Mouse (Mus musculus): ENCODE data around the gene Etv6. TPM values are rescaled to one million over a fixed set of nuclear protein-coding genes. Genes with fewer than 3 reads are reported as not detected.
A peak's percentile ranks its signal among the peaks of the same experiment; 100 is the strongest.

The Etv6 gene
- polyA plus RNA-seq, 1 experiment from 2014 or later, result 17.8 TPM

DNA sequence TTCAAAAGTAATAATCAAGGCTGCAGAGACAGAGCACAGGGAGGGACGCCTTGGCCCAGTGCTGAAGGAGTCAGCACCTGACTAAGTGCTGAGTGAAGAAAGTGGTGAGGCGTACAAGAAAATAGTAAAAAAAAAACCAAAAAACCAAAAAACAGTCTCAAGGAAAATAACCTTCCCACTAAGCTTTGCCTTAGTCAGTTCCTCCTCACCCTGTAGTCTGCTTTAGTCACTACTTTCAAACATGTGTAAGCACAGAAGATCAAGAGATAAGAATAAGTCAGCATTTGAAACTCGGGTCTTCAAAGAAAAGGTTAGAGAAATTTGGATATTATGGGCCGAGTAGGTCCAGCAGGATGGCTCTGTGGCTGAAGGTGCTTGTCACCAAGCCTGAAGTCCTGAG lies 52.2 kb downstream of the Etv6 start:
- no peak for DNase-seq (ENCODE audit: low spot score)
- Histone ChIP-seq H3K9me3 (replicated peaks) (no peaks in the 10 kb centered on the region), H3K27ac (no peak overlapping the region), H3K27me3 (ENCODE audit: low read depth, poor library complexity, severe bottlenecking) (no peaks in the 10 kb centered on the region), H3K4me1 (peaks cover 20% of the 10 kb centered on the region), H3K36me3 (peaks cover 16% of the 10 kb centered on the region), H3K4me3 (no peak overlapping the region)
- WGBS, result 87% methylated on average over 4 of the region's 4 CpGs

DNA sequence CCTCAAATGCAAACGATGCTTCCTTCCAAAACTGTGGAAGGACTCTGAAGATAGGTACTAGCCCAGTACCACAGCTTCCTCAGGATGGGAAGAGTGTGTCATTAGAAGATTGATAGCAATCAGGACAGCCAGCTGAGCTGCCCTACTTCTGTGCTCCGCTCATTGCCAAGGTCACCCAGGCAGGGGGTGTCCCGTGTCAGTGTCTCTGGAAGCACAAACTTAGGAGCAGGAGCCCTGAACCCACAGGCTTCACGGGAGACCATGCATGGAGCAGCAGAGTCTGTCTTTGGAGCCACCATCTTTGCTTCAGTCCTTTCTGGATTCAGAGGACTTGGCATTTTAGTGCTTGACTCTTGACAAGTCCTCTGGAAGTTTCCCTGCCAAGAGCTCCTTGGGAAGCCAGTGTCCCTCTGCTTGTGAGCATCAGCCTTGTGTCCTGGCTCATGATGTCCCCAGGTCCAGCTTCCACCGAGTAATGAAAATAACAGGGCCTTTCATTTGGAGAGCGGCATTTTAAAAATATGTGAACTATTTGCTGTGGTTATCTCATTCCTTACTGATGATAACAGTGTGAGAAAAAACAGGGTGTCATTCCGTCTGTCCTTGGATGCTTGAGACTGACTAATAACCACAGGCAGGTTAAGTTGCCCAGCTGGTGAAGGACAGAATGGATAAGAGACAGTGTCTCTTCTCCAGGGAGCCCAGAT lies 54.3 kb downstream of the Etv6 start:
- Histone ChIP-seq H3K36me3 (peaks cover 22% of the 10 kb centered on the region), H3K4me1 (peaks cover 20% of the 10 kb centered on the region), H3K4me3 (no peak overlapping the region), H3K27ac (no peak overlapping the region), H3K27me3 (ENCODE audit: low read depth, poor library complexity, severe bottlenecking) (no peaks in the 10 kb centered on the region), H3K9me3 (replicated peaks) (no peaks in the 10 kb centered on the region)
- WGBS, result 86% methylated on average over 7 of the region's 7 CpGs
- DNase-seq (ENCODE audit: low spot score), result no peak

DNA sequence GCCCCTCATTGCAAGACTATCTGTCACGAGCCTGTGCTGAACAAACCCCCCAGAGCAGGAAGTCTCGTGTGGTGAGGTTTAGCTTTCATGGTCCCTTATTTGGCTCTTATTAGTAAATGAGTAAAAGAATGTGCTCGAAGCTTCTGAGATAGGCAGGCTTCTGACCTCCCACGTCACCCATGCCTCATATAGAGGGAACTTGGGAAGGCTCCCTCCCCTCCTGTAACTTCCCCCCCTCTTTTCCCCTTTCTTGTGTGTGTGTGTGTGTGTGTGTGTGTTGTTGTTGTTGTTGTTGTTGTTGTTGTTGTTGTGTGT lies 54.8 kb downstream of the Etv6 start:
- DNase-seq (ENCODE audit: low spot score), result no peak
- peaks cover 25% of the 10 kb centered on the region for H3K36me3 ChIP-seq
- WGBS, result 79% methylated on average over 4 of the region's 4 CpGs
- no peaks in the 10 kb centered on the region for H3K27me3 ChIP-seq (ENCODE audit: low read depth, poor library complexity, severe bottlenecking)
- H3K9me3 ChIP-seq (replicated peaks), result no peaks in the 10 kb centered on the region
- H3K4me1 ChIP-seq, result peaks cover 20% of the 10 kb centered on the region
- no peak overlapping the region for H3K4me3 ChIP-seq
- no peak overlapping the region for H3K27ac ChIP-seq

DNA sequence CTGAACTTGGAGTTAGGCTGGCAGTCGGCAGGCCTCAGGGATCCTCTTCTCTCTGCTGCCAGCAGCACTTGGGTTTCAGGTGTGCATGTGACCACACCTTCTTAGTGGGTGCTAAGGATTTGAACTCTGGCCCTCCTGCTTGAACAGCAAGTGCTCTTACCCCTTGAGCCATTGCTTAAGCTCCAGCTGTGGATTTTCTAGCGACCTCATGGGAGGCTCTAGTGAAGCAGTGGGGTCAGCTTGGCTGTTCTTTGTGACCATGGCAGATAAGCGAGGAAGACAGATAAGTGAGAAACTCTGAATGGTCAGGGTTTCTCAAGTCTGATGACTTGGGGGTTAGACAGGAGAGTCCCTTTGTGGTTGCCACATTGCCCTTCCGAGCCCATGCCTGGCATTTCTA lies 55.4 kb downstream of the Etv6 start:
- DNase-seq (ENCODE audit: low spot score), result no peak
- H3K36me3 ChIP-seq, result peaks cover 27% of the 10 kb centered on the region
- no peaks in the 10 kb centered on the region for H3K9me3 ChIP-seq (replicated peaks)
- 93% methylated on average over 4 of the region's 4 CpGs for WGBS
- no peak overlapping the region for H3K4me3 ChIP-seq
- H3K4me1 ChIP-seq, result peaks cover 20% of the 10 kb centered on the region
- H3K27ac ChIP-seq, result 0 out of 2 replicates have a peak overlapping the region, but pooled peaks have one; percentile 36
- H3K27me3 ChIP-seq (ENCODE audit: low read depth, poor library complexity, severe bottlenecking), result no peaks in the 10 kb centered on the region

DNA sequence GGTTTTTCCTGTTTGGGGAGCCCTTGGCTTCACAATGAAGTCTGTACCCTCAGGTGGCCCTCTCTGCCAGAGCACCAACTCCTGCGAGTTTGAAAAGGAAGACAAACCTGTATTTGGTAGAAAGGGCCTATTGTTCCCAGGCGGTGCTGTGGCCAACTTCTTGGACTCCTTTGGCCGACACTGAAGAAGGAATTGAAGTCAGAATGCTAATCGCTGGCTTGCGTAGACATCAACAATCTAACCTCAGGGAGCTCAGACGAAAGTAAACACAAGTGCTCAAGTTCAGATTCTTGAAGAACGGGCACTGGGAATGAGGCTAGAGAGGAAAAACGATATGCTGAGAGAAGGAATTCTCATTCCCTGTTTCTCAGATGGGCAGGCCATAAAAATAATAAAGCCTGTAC lies 55.9 kb downstream of the Etv6 start:
- no peak for DNase-seq (ENCODE audit: low spot score)

DNA sequence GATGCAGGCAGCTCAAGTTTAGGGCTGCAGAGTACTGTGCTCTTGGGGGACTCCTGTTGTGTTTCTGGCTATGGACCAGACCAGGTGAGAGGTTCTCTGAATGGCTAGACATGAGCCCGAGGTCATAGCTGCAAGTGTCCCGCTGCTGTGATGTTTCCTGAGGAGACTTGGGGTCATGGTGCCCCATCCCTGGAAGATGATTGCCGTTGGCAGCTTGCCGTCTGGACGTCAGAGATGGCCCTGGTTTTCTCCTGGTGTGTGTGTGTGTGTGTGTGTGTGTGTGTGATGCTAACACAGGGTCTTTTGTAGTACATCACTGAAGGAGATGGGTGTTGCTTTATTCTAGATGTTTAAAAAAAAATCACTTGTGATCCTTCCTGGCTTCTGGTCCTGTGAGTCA lies 58.6 kb downstream of the Etv6 start:
- Histone ChIP-seq H3K4me3 (no peak overlapping the region), H3K36me3 (peaks cover 27% of the 10 kb centered on the region), H3K9me3 (replicated peaks) (no peaks in the 10 kb centered on the region), H3K27me3 (ENCODE audit: low read depth, poor library complexity, severe bottlenecking) (no peaks in the 10 kb centered on the region), H3K27ac (no peak overlapping the region), H3K4me1 (peaks cover 16% of the 10 kb centered on the region; the same call in 1 of the 2 replicates)
- WGBS, result 89% methylated on average over 5 of the region's 5 CpGs
- DNase-seq (ENCODE audit: low spot score), result no peak

More for the DNA sequence above, 55.9 kb downstream of the Etv6 start:
- 0 out of 2 replicates have a peak overlapping the region, but pooled peaks have one; percentile 36 for H3K27ac ChIP-seq
- H3K4me1 ChIP-seq, result peaks cover 18% of the 10 kb centered on the region; the same call in 1 of the 2 replicates
- 85% methylated on average over 8 of the region's 8 CpGs for WGBS
- H3K9me3 ChIP-seq (replicated peaks), result no peaks in the 10 kb centered on the region
- H3K36me3 ChIP-seq, result peaks cover 27% of the 10 kb centered on the region
- no peaks in the 10 kb centered on the region for H3K27me3 ChIP-seq (ENCODE audit: low read depth, poor library complexity, severe bottlenecking)
- H3K4me3 ChIP-seq, result no peak overlapping the region

DNA sequence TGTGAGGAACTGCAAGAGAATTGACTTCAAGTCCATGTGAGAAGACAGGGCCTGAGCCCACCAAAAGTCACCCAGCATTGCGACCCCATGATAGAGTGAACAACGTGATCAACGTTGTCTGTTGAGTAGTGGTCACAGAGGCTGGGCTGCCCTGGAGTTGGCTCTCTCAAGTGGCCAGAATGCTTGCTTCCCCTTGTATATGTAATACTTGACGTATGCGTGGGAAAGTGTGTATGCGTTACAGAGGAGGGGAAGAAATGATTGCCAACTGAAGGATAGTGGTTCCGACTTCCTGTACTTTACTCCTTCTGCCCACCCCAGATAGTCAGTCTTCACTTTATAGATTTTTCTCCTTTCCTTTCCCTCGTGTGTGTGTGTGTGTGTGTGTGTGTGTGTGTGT lies 59.1 kb downstream of the Etv6 start:
- DNase-seq (ENCODE audit: low spot score), result no peak
- H3K27ac ChIP-seq, result no peak overlapping the region
- no peak overlapping the region for H3K4me3 ChIP-seq
- no peaks in the 10 kb centered on the region for H3K9me3 ChIP-seq (replicated peaks)
- H3K4me1 ChIP-seq, result peaks cover 16% of the 10 kb centered on the region; the same call in 1 of the 2 replicates
- no peaks in the 10 kb centered on the region for H3K27me3 ChIP-seq (ENCODE audit: low read depth, poor library complexity, severe bottlenecking)
- peaks cover 26% of the 10 kb centered on the region for H3K36me3 ChIP-seq
- WGBS, result 96% methylated on average over 7 of the region's 8 CpGs

DNA sequence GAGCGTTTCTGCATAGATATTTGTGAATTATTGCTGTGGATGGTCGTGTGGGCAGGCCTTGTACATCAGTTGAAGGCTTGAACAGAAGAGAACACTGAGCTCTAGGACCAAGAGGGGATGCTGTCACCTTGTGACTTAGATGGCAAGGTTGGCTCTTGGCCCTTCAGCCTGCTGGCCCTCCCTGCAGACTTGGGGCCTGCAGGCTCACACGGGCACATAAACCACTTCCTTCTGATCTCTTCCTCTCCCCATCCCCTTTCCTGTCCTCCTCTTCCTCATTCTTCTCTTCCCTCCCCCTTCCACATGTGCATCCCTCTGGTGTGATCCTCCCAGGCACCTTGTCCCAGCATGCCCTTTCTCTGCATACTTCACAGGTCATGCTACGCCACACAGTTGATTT lies 60.1 kb downstream of the Etv6 start:
- H3K4me3 ChIP-seq, result no peak overlapping the region
- H3K27ac ChIP-seq, result no peak overlapping the region
- no peak for DNase-seq (ENCODE audit: low spot score)
- peaks cover 16% of the 10 kb centered on the region; the same call in 1 of the 2 replicates for H3K4me1 ChIP-seq
- no peaks in the 10 kb centered on the region for H3K27me3 ChIP-seq (ENCODE audit: low read depth, poor library complexity, severe bottlenecking)
- H3K9me3 ChIP-seq (replicated peaks), result no peaks in the 10 kb centered on the region
- H3K36me3 ChIP-seq, result peaks cover 21% of the 10 kb centered on the region
- WGBS, result 79% methylated on average over 4 of the region's 4 CpGs

DNA sequence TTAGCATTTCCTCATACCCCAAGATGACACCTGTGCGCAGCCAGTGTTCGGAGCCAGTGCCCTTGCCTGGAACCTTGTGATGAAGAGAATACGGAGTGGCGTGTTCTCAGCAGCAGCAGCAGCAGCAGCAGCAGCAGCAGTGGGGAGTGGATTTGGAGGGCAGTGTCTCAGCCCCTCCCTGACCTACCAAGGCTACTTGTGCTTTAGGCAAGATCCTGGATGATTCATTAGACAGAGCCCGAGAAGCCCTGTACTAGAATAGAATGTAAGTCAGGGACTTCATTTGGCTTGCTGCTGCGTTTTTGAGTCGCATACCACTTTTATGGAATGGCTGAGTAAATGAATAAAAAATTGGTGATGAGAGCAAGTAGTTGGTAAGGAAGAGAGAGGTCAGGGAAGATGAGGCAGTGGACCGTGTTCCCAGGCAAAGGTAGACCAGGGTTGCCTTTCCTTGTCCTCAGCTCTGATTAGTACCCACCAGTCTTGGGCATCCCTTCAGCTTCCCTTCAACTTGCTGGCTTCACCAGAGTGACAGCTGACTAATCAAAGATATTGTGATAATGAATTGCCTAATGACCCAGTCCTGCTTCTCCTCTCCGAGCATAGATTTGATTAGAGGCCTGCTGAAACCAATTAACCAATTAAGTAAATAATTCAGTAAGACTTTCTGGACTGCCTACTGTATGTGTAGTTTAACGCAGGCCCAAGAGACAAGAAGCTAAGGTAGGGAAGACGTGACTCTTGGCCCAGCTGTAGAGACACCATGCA lies 64.7 kb downstream of the Etv6 start:
- 0 out of 2 replicates have a peak, but pooled peaks cover 7% of the 10 kb centered on the region for H3K4me1 ChIP-seq
- no peak overlapping the region for H3K4me3 ChIP-seq
- no peak for DNase-seq (ENCODE audit: low spot score)
- WGBS, result 89% methylated on average over 11 of the region's 11 CpGs
- no peaks in the 10 kb centered on the region for H3K9me3 ChIP-seq (replicated peaks)
- H3K36me3 ChIP-seq, result peaks cover 6% of the 10 kb centered on the region; the same call in 1 of the 2 replicates
- no peak overlapping the region for H3K27ac ChIP-seq
- H3K27me3 ChIP-seq (ENCODE audit: low read depth, poor library complexity, severe bottlenecking), result no peaks in the 10 kb centered on the region

DNA sequence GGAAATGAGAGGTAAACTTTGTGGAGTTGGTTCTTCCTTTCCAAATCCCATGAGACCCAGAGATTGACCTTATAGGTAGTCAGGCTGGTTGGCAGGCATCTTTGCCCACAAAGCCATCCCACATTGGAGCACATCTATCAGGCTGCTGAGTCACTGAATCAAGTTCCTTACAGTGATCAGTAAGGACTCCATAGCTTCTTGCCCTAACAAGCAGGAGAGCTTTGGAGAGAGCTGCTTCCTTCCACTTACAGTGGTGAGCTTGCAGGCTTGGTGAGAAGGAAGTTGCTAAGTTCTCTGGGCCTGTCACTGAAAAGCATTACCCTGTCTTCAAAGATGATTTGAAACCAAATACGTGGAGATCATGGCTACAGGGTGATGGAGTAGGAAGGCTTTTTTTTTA lies 66.9 kb downstream of the Etv6 start:
- DNase-seq (ENCODE audit: low spot score), result no peak
- 82% methylated on average over 1 of the region's 1 CpGs for WGBS
- no peak overlapping the region for H3K4me3 ChIP-seq
- H3K36me3 ChIP-seq, result peaks cover 7% of the 10 kb centered on the region
- H3K4me1 ChIP-seq, result no peaks in the 10 kb centered on the region
- H3K27me3 ChIP-seq (ENCODE audit: low read depth, poor library complexity, severe bottlenecking), result no peaks in the 10 kb centered on the region
- no peak overlapping the region for H3K27ac ChIP-seq
- no peaks in the 10 kb centered on the region for H3K9me3 ChIP-seq (replicated peaks)

DNA sequence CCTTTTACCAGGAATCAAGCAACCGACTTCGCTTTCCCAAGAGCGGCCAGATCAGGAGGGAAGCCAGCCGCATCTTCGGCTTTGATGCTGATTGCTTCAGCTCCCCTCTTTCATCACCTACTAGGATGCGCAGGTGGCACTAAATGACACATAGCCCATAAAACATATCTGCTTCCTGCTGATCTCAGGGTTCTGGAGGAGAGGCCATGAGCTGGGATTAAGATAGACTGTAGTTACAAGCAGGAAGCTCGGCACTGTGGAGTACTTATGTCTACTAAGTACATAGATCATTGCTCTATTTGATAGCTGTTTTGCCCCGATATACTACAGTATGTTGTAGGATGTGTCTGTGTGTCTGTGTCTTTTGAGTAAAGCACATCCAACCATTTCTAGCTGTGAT lies 68.0 kb downstream of the Etv6 start:
- peaks cover 14% of the 10 kb centered on the region for H3K36me3 ChIP-seq
- H3K4me3 ChIP-seq, result no peak overlapping the region
- no peaks in the 10 kb centered on the region for H3K4me1 ChIP-seq
- H3K9me3 ChIP-seq (replicated peaks), result no peaks in the 10 kb centered on the region
- no peak for DNase-seq (ENCODE audit: low spot score)
- no peaks in the 10 kb centered on the region for H3K27me3 ChIP-seq (ENCODE audit: low read depth, poor library complexity, severe bottlenecking)
- 92% methylated on average over 8 of the region's 8 CpGs for WGBS
- H3K27ac ChIP-seq, result no peak overlapping the region

DNA sequence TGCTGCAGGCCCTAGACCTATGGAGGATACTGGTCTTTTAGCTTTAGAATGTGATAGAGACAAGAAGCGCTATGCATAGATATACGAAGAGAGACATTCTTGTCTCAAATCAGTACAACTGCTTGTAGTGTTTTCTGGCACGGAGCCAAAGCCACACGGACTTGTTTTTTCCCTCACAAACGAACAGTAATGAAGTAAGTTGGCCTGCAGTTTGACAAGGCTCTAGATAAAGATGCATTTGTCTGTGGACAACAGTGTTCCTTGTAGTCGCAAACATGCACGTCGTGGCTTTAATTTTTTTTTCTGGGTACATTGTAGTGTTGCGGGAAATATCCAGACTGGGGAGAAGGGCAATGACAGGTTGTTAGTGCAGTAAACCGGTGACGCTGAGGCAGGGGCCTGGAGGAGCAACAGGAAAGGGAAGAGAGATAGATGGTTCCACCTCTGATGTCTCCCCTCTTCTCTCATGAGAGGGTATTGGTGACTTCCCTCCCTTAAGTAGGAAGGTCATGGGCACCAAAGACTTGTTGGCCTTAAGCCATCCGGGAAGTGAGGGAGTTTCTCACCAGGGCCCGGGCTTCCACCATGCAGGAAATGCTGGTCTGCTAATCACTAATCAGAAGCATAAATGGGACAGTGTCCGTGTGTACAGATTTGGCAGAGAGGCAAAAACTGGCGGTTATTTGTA lies 70.2 kb downstream of the Etv6 start:
- Histone ChIP-seq H3K9me3 (replicated peaks) (no peaks in the 10 kb centered on the region), H3K36me3 (peaks cover 27% of the 10 kb centered on the region), H3K27me3 (ENCODE audit: low read depth, poor library complexity, severe bottlenecking) (no peaks in the 10 kb centered on the region), H3K27ac (no peak overlapping the region), H3K4me1 (no peaks in the 10 kb centered on the region), H3K4me3 (no peak overlapping the region)
- WGBS, result 88% methylated on average over 15 of the region's 15 CpGs
- DNase-seq (ENCODE audit: low spot score), result no peak

DNA sequence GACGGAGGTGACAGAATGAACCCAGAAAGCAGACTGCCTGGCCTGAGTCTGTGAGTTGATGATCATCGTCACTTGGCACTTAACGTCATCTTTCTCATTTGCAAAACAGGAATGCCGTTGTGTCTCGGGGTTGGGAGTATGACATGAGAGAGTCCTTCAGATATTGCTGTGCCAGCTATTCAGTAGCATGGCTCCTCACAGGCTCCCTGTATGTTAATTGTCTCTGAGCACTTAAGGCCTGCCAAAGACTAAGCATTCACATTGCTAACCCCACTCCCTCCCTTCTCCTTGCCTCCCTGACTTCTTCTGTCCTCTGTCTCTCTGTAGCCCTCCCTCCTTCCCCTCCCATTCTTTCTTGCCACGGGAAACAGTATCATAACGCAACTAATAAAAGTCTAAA lies 72.2 kb downstream of the Etv6 start:
- Histone ChIP-seq H3K4me3 (no peak overlapping the region), H3K27ac (no peak overlapping the region), H3K27me3 (ENCODE audit: low read depth, poor library complexity, severe bottlenecking) (no peaks in the 10 kb centered on the region), H3K4me1 (no peaks in the 10 kb centered on the region), H3K36me3 (peaks cover 30% of the 10 kb centered on the region), H3K9me3 (replicated peaks) (no peaks in the 10 kb centered on the region)
- no peak for DNase-seq (ENCODE audit: low spot score)
- 94% methylated on average over 7 of the region's 7 CpGs for WGBS
